Mouse (Mus musculus) bone marrow macrophage, adult 2 months (primary cell): Measurements from ENCODE around the gene Krtap6-5.
"Not testable (repeated sequence)": the region's sequence is repeated elsewhere in the genome, so short reads cannot be mapped to it uniquely, and the experiment has no call there.

Experiments
- CTCF ChIP-seq: IDR thresholded peaks from 2 replicates; pipeline ENCODE4 v1.5.1; 2012; ENCODE audit warnings: low read depth, mild to moderate bottlenecking, low read length, moderate library complexity
- POLR2A ChIP-seq: IDR thresholded peaks from 2 replicates; pipeline ENCODE4 v1.6.1; 2012; ENCODE audit warnings: mild to moderate bottlenecking, low read depth, low read length, borderline replicate concordance

GRCm38 (mm10) chr16:89041372-89041771 lies 6.3 kb downstream of the Krtap6-5 start, which contains the start of gene Gm10228:
- TF ChIP-seq CTCF, POLR2A: not testable (repeated sequence)
